Mouse (Mus musculus) liver, embryonic 14.5 days (tissue): ENCODE data around the gene Prkci. TPM values are rescaled to one million over a fixed set of nuclear protein-coding genes. Genes with fewer than 3 reads are reported as not detected.

Experiments
- ATAC-seq: fragments of 200-750 bp; cut with Nextera tagmentation; 2 replicates; pipeline ENCODE4 v1.8.0; 2017; ENCODE audit warnings: moderate number of reproducible peaks, mild to moderate bottlenecking, moderate library complexity; ENCODE audit not compliant: insufficient read depth
- DNase-seq, 3 experiments: peaks; one replicate each; pipeline ENCODE4 v3.0.0-alpha.2; 2012 to 2013; ENCODE audit warnings: low read depth in 3 of 3, low spot score in 3 of 3
- H3K27ac ChIP-seq: fragments of 300-500 bp; sonication (generic); 2 replicates; pipeline ENCODE4 v1.5.1; 2014; ENCODE audit warnings: moderate library complexity, mild to moderate bottlenecking, control low read depth, inconsistent platforms
- H3K27me3 ChIP-seq: fragments of 300-500 bp; sonication (generic); 2 replicates; pipeline ENCODE4 v1.6.1; 2014; ENCODE audit warnings: mild to moderate bottlenecking, low read length, moderate library complexity; ENCODE audit not compliant: control insufficient read depth, insufficient read depth
- H3K36me3 ChIP-seq: fragments of 300-500 bp; sonication (generic); replicated peaks from 2 replicates; pipeline ENCODE4 v1.6.1; 2014; ENCODE audit warnings: low read depth; ENCODE audit not compliant: control insufficient read depth, insufficient read depth
- H3K4me1 ChIP-seq, 2 experiments: fragments of 200-500 bp in 1 of 2; fragments of 300-500 bp in 1 of 2; sonication (generic) in 1 of 2; replicated peaks; 2 replicates each; pipeline ENCODE4 v1.6.1; 2012 to 2014; ENCODE audit warnings: antibody characterized with exemption in 1 of 2, inconsistent platforms in 1 of 2, low read length in 1 of 2; ENCODE audit not compliant: control insufficient read depth in 2 of 2, insufficient read depth in 2 of 2
- H3K4me2 ChIP-seq: fragments of 300-500 bp; sonication (generic); 2 replicates; pipeline ENCODE4 v1.6.1; 2014; ENCODE audit warnings: low read depth, mild to moderate bottlenecking, control low read depth, moderate library complexity
- H3K4me3 ChIP-seq, 2 experiments: fragments of 200-500 bp in 1 of 2; fragments of 300-500 bp in 1 of 2; sonication (generic) in 1 of 2; 2 replicates each; pipeline ENCODE4 v1.5.1; 2012 to 2014; ENCODE audit warnings: low read depth in 2 of 2, low read length in 2 of 2, mild to moderate bottlenecking in 2 of 2, control low read depth in 1 of 2, inconsistent platforms in 1 of 2, moderate library complexity in 1 of 2; ENCODE audit not compliant: insufficient read depth in 1 of 2
- H3K9ac ChIP-seq: fragments of 300-500 bp; sonication (generic); replicated peaks from 2 replicates; pipeline ENCODE4 v1.6.1; 2014; ENCODE audit warnings: mild to moderate bottlenecking, control low read depth, moderate library complexity
- H3K9me3 ChIP-seq: fragments of 300-500 bp; sonication (generic); 2 replicates; pipeline ENCODE4 v1.6.1; 2016; ENCODE audit warnings: low read length, mixed read lengths; ENCODE audit not compliant: control insufficient read depth
- CTCF ChIP-seq: IDR thresholded peaks from 2 replicates; pipeline ENCODE4 v1.5.1; 2016; ENCODE audit warnings: antibody characterized with exemption, low read depth, control low read depth
- EP300 ChIP-seq: IDR thresholded peaks from 2 replicates; pipeline ENCODE4 v1.6.1; 2016; ENCODE audit warnings: antibody characterized with exemption, low read depth
- WGBS: fragments of 180-500 bp; shearing (Covaris S2); extraction: QIAGEN DNeasy Blood & Tissue Kit; methylation state at CpG from one replicate; pipeline ENCODE4 v1.1.7; 2014; ENCODE audit not compliant: insufficient replicate concordance; 5-methylcytosine and 5-hydroxymethylcytosine counted together
- polyA plus RNA-seq, 2 experiments: library from polyadenylated mRNA; depleted of rRNA in 1 of 2; stranded (reverse) in 1 of 2; unstranded in 1 of 2; fragments of >200 nt; fragmentation: Nextera tagmentation in 1 of 2; extraction: Ambion mirVana in 1 of 2; gene quantifications; 2 replicates each; pipeline versions ENCODE4 v1.2.1 to v1.2.3; 2012 to 2014

Gene Prkci
- polyA plus RNA-seq, 2 experiments, result 4.6 to 5.3 TPM

GRCm38 (mm10) chr3:31027718-31028117 lies 32.2 kb downstream of the Prkci start:
- no peaks in the 10 kb centered on the region for H3K4me1 ChIP-seq
- no peaks in the 10 kb centered on the region for H3K27me3 ChIP-seq
- 71% methylated on average over 8 of the region's 8 CpGs for WGBS
- TF ChIP-seq EP300 (no peak), CTCF (no peak)
- no peak overlapping the region for H3K9ac ChIP-seq
- no peaks in the 10 kb centered on the region for H3K36me3 ChIP-seq
- H3K27ac ChIP-seq, result no peak overlapping the region
- DNase-seq, result no peak
- H3K4me3 ChIP-seq, result no peak overlapping the region
- ATAC-seq, result no peak
- H3K9me3 ChIP-seq, result no peaks in the 10 kb centered on the region
- H3K4me2 ChIP-seq, result no peak overlapping the region

- Histone ChIP-seq H3K4me3 (no peak overlapping the region), H3K9me3 (no peaks in the 10 kb centered on the region), H3K4me2 (no peak overlapping the region), H3K9ac (no peak overlapping the region), H3K27me3 (no peaks in the 10 kb centered on the region), H3K36me3 (no peaks in the 10 kb centered on the region), H3K27ac (no peak overlapping the region), H3K4me1 (no peaks in the 10 kb centered on the region)
- ATAC-seq (no peak), DNase-seq (no peak)
- TF ChIP-seq CTCF, result no peak
- no peak for TF ChIP-seq EP300
- 83% methylated on average over 9 of the region's 9 CpGs for WGBS
Measured at GRCm38 (mm10) chr3:31031621-31032020, 36.1 kb downstream of the Prkci start.

- Histone ChIP-seq H3K4me3 (no peak overlapping the region), H3K9ac (no peak overlapping the region), H3K36me3 (no peaks in the 10 kb centered on the region), H3K9me3 (no peaks in the 10 kb centered on the region), H3K4me2 (no peak overlapping the region), H3K4me1 (no peaks in the 10 kb centered on the region), H3K27ac (no peak overlapping the region), H3K27me3 (no peaks in the 10 kb centered on the region)
- DNase-seq (no peak), ATAC-seq (no peak)
- TF ChIP-seq EP300, result no peak
- TF ChIP-seq CTCF, result no peak
- WGBS, result 59% methylated on average over 3 of the region's 3 CpGs
Measured at GRCm38 (mm10) chr3:31033644-31034043, 38.1 kb downstream of the Prkci start.

GRCm38 (mm10) chr3:31037851-31038250 lies 42.3 kb downstream of the Prkci start:
- Histone ChIP-seq H3K4me1 (no peaks in the 10 kb centered on the region), H3K9ac (no peak overlapping the region), H3K4me2 (no peak overlapping the region), H3K27ac (no peak overlapping the region), H3K27me3 (no peaks in the 10 kb centered on the region), H3K9me3 (no peaks in the 10 kb centered on the region), H3K4me3 (no peak overlapping the region), H3K36me3 (no peaks in the 10 kb centered on the region)
- 83% methylated on average over 13 of the region's 13 CpGs for WGBS
- ATAC-seq (no peak), DNase-seq (no peak)
- TF ChIP-seq EP300, result no peak
- no peak for TF ChIP-seq CTCF

- no peak for TF ChIP-seq CTCF
- no peak for TF ChIP-seq EP300
- no peaks in the 10 kb centered on the region for H3K27me3 ChIP-seq
- no peak overlapping the region for H3K9ac ChIP-seq
- H3K4me1 ChIP-seq, result no peaks in the 10 kb centered on the region
- H3K4me2 ChIP-seq, result no peak overlapping the region
- H3K4me3 ChIP-seq, result no peak overlapping the region
- H3K27ac ChIP-seq, result no peak overlapping the region
- ATAC-seq (no peak), DNase-seq (no peak)
- WGBS, result 78% methylated on average over 10 of the region's 10 CpGs
- no peaks in the 10 kb centered on the region for H3K36me3 ChIP-seq
- no peaks in the 10 kb centered on the region for H3K9me3 ChIP-seq
Measured at GRCm38 (mm10) chr3:31038689-31039088, 43.1 kb downstream of the Prkci start.

- no peak overlapping the region for H3K9ac ChIP-seq
- H3K4me3 ChIP-seq, result no peak overlapping the region
- H3K4me2 ChIP-seq, result no peak overlapping the region
- WGBS, result 60% methylated on average over 2 of the region's 2 CpGs
- H3K27me3 ChIP-seq, result no peaks in the 10 kb centered on the region
- ATAC-seq (no peak), DNase-seq (no peak)
- TF ChIP-seq EP300 (no peak), CTCF (no peak)
- H3K36me3 ChIP-seq, result no peaks in the 10 kb centered on the region
- no peaks in the 10 kb centered on the region for H3K4me1 ChIP-seq
- no peak overlapping the region for H3K27ac ChIP-seq
- no peaks in the 10 kb centered on the region for H3K9me3 ChIP-seq
Measured at GRCm38 (mm10) chr3:31042992-31043391, 47.4 kb downstream of the Prkci start.
